Mouse (Mus musculus) heart, adult 2 months (tissue): ENCODE results near the gene Srgap1.

ENCODE experiments used
- CTCF ChIP-seq: fragments of 200-600 bp; IDR thresholded peaks from 2 replicates; pipeline ENCODE4 v1.8.1; 2022; ENCODE audit warnings: antibody characterized with exemption, mild to moderate bottlenecking, moderate library complexity
- POLR2A ChIP-seq: fragments of 200-500 bp; IDR thresholded peaks from 2 replicates; pipeline ENCODE4 v1.6.1; 2011; ENCODE audit warnings: mild to moderate bottlenecking, low read depth, low read length, control low read depth; ENCODE audit not compliant: insufficient read depth

GRCm38 (mm10) chr10:121759095-121759494 is 288.0 kb downstream of the Srgap1 start:
- TF ChIP-seq CTCF (peak; percentile 51), POLR2A (no peak)
